Mouse (Mus musculus) cerebellum, postnatal 10 days (tissue): ENCODE measurements around the gene Crygb.

ENCODE experiments used
- DNase-seq, 2 experiments: peaks; one replicate each; pipeline ENCODE4 v3.0.0; 2021; ENCODE audit warnings: mixed read lengths in 2 of 2

Gene Crygb

GRCm38 (mm10) chr1:65082188-65082587 is at the start of gene Crygb:
TSS of gene Crygb (minus strand) at chr1:65082288.
- no peak for DNase-seq

GRCm38 (mm10) chr1:65131671-65132070 is 49.6 kb upstream of the Crygb start:
- no peak for DNase-seq

DNA sequence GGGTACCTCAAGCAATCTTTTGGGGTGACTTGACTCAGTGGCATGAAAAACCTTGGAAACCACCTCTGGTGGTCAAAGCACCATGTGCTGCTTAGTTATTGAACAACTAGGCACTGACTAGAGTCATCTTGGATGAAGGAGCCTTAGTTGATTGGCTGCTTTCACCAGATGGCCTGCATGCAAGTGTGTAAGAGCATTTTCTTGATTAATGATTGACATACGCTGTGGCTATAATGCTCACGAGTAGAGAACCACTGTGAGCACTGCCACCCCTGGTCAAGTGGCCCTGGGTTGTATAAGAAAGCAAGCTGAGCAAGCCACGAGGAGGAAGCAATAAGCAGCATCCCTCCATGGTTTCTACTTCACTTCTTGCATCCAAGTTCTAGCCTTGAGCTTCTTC is 48.1 kb upstream of the Crygb start:
- DNase-seq, result no peak

GRCm38 (mm10) chr1:65129634-65130180 is 47.6 kb upstream of the Crygb start:
- DNase-seq, result no peak

GRCm38 (mm10) chr1:65122574-65123372 is 40.7 kb upstream of the Crygb start, which contains the start of gene D630023F18Rik:
TSS of gene D630023F18Rik (minus strand) at chr1:65123214.
- DNase-seq, result peak; percentile 51 to 63

DNA sequence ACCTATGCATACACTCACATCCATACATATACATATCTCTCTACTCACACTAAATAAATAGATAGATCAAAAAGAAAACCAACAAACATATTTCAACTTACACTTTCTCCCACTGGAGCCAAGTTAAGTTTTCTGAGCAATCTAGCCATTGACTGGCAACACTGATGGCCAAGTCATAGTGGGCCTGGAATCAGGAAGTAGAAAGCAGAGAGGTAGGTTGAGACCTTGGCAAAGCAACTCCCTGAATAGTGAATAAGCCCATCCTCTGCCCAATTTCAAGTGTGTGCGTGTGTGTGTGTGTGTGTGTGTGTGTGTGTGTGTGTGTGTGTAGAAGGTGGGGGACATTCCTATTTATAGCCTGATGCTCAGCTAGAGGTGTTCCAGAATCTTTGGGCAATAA is 37.4 kb upstream of the Crygb start, which contains the start of gene Gm28845:
Gene Gm28845 (minus strand): TSS at position 121 of the 400 bp plus-strand sequence.
- DNase-seq, result no peak

- DNase-seq, result no peak
Measured at GRCm38 (mm10) chr1:65118150-65118913, 36.2 kb upstream of the Crygb start.

DNA sequence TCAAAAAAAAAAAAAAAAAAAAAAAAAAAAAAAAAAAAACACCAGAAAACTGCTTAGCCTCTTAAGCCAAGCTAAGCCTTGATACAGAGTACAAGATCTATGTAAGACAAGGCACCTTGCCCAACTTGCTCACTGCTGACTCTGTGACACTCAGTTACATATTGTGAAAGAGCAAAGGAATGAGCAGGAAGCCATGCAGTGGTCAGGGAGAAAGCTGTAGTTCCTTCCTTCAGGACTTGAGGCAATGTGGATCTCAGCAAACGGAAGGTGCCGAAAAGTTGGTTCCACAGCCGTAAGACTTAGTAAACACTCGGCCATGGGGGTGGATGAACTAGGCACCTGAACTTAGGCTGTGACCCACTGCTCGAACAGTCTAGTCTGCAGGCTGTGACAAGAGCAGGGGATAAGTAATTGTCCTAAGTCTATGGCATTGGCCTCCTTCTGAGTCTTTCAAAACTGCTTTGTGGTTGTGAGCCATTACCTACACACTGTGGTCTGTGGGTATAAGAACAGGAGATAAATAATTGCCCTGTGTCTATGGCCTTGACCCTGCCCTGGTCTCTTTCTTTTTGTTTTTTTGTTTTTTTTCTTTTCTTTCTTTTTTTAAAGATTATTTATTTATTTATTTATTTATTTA is 31.6 kb upstream of the Crygb start:
- DNase-seq, result no peak

GRCm38 (mm10) chr1:65112807-65113196 is 30.7 kb upstream of the Crygb start:
- no peak for DNase-seq

DNA sequence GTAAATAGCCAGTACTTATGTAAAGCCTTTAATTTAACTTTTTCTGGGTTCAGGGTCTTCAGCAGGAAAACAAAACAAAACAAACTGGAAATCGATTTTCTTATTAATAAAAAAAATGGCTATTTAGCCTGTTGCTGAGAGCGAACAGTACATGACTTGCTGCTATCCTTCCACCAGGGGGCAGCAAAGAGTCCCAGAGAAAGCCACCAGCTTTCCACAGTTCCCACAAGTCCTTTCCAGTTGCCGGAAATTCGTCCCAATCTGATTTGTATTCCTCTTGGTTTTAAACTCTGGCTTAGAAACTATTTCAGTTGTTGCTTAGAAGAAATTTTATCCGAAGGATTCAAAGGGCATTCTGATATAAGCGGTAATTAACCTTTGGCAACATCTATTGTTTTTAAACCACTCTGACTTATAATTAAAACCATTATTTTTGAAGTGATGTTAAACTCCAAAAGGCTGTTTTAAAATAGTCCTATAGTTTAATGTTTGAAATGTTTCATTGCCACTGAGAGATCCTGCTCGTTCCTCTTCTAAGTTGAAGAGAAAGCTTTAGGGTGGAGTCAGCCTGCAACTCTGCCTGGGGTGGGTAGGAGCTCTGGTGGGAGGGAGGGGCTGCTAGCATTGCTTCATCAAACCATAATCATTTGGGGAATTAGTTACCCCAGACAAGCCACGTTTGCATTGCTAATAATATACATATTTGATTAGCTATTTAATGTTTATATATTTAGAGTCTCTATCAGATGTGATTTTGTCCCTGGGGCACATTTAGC is 30.1 kb upstream of the Crygb start:
- DNase-seq, result peak; percentile 87 to 91

- DNase-seq, result no peak
Measured at GRCm38 (mm10) chr1:65109756-65110435, 27.8 kb upstream of the Crygb start.

GRCm38 (mm10) chr1:65109196-65109595 is 27.1 kb upstream of the Crygb start:
- no peak for DNase-seq

- DNase-seq, result no peak
Measured at GRCm38 (mm10) chr1:65107654-65108279, 25.7 kb upstream of the Crygb start.

DNA sequence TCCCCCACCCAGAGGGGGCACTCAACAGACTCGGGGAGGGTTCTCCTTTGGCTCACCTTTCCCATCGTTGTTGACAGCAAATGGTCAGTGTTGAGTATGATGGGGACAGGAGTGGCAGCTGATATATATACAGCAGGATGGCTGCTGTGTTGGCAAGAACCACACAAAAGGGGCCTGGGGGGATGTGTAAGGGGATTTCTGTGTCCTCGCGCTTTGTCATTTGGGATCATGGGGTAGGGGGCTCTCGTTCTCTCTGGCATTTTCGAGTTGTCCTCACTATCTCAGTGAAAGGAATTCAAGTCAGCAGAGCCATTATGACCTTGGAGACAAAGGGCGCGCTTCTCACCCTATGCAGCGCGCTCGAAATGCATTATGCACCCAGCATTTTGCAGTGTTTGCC is 21.2 kb upstream of the Crygb start, which contains the start of gene Cryga:
Gene Cryga (minus strand): TSS at position 101 of the 400 bp plus-strand sequence.
- DNase-seq, result no peak

GRCm38 (mm10) chr1:65096953-65097352 is 14.9 kb upstream of the Crygb start:
- no peak for DNase-seq

DNA sequence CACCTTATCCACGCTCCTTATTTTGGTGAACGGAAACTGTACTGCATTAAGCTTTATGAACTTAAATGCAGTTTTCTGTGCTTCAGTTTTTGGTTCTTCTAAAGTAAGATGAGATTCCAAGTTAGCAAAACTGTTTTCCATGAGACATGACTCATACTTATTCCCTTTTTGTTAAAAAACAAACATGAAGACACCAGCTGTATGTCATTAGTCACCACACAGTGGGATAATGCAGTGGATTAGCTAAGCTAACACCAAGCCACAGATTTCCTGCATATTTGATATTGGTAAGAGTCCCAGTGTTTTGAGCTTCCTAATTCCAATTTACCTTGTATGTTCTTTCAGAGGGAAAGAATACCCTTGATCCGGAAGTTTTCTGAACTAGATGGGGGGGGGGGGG is 9.5 kb upstream of the Crygb start:
- DNase-seq, result no peak

DNA sequence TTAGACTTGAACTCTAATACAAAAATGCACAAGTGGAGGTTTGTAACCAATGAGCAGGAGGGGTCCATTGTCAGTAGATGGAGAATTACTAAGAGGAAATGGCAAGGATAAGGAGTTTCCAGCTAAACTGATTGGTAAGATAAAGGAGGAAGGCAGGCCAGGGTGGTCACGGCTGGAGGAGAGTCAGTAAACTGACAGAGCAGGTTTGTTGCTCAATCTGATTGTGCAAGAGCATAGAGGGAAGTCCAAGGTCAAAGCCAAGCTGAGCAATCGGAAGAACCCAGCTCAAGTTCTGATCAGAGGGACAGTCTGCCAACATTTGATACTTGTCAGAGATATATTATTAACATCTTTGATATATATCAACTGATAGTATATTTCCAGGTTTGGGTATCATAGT is 8.3 kb upstream of the Crygb start:
- no peak for DNase-seq

DNA sequence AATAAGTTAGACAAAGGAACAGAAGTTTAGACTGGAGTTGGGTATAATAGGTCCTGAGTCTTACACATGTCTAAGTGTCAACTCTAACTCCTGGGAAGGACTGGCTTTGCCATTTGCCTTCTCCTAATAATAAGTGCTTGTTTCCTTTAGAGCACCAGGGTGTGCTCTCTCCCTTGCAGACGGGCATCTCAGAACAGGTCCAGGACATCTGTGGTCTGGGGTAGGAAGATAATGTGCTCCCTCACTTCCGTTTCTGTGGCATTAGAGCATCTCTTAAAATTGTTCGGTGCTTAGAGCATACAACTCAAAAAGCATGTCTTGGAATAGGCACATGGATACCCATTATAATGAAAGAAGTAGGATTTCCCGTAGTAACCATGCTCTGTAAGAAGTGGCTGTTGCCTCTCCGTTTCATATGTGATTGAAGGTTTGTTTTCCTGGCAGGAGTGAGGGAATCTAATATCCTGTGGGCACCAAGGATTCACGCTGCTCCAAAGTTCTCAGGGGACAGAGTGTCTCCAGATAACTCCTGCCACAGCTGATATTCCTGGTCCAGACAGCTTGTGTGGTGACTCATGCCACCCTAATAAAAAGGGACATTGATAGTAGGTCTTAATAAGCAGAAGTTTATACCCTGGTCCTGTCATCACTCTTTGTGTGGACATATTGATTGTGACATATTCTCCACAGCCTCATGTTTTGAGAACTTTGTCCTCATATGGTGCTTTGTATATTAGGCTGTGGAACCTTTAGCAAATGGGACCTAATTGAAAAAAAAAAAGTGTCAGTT is 6.7 kb upstream of the Crygb start:
- no peak for DNase-seq

DNA sequence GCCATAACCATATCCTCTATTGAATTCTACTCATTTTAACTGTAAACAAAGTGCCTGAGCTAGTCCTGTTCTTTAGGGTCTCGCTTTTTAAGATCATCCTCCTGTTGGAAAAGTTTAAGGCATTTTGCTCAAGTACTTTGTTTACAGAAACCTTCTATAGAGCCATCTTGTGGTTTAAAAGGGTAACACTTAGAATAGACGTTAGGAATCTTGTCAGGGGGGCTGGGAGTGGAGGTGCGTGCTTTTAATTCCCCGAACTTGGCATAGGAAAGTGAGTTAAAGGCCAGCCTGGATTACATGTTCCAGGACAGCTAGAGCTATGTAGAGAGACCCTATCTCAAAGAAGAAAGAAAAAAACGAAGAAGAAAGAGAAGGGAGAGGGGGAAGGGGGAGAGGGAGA is 6.5 kb downstream of the Crygb start:
- DNase-seq, result peak in 1 of 2 experiments; percentile 16

DNA sequence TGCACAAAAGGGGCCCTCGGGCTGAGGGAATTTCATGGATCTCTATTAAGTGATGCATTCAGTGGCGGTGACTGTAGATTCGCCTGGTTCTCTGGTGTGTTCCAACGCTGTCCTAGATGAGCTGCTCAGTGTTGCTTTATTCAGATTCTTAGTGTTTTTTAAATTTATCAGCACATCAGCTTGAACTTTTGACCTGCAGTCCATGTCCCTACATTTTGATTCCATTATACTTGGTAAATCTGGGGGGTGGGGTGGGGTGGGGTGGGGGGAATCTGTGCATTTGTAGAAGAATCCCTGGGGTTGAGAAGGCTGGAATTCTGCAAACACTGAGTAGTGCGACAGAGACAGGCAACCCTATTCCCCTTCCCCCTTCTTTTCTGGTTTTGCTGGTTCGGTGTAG is 8.5 kb downstream of the Crygb start, which contains the start of gene Crygc:
Gene Crygc (minus strand): TSS at position 101 of the 400 bp plus-strand sequence.
- DNase-seq, result no peak
